In the genomic region with DNA sequence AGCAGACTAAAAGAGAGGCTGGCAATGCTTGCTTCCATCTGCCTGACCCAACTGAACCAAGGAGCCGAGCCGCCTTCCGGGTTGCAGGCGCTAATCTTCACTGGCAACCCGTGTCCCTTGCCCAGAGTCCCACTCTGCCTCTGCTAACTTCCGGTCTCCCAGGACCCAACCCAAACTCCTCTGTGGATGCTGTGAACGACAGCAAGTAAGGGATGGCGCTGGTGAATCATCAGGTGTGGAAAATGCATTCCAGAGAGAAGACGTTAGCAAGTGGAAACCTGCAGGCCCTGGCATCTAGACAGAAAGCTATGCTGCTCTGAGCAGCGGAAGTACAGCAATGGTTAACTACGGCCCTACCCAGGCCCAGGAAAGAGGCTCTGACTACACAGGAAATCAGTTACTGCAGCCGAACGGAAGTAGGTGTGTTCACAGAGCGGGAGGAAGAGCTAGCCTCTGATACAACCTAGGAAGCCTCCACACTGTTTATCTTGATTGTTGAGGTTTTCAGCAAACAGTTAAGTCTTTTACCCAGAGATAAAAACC, we compare ENCODE assay signal across 8 mouse cellular contexts. TPM values are rescaled to one million over a fixed set of nuclear protein-coding genes. Genes with fewer than 3 reads are reported as not detected.
DNase-seq lines count a peak whose midpoint lies in the region; ATAC-seq and TF ChIP-seq lines count a peak whose summit lies in the region.

No protein-coding gene starts in this region.

- DNase-seq in left cerebral cortex, adult 2 months (ENCODE audit: extremely low spot score in 1 of 2, low spot score in 2 of 2), result no peak
- no peak for DNase-seq in left cerebral cortex, postnatal 4 days
- DNase-seq in thymus, postnatal 14 days, result peak; percentile 85
- DNase-seq in cerebellum, adult 8-10 months, result no peak

- no peak overlapping the region for H3K9ac ChIP-seq in hindbrain, embryonic 12.5 days
- H3K9ac ChIP-seq in limb, embryonic 15.5 days, result no peak overlapping the region
- no peak overlapping the region for H3K9ac ChIP-seq in midbrain, embryonic 15.5 days

- peak overlapping the region; percentile 72 for H3K27ac ChIP-seq in left cerebral cortex, adult 2 months
- peak overlapping the region; percentile 79 for H3K27ac ChIP-seq in hindbrain, embryonic 12.5 days
- peak overlapping the region; percentile 29; the same call in 1 of the 2 replicates for H3K27ac ChIP-seq in limb, embryonic 15.5 days
- peak overlapping the region; percentile 67 for H3K27ac ChIP-seq in midbrain, embryonic 15.5 days

- TF ChIP-seq CTCF in left cerebral cortex, adult 2 months (IDR thresholded peaks at IDR 0.05), result no peak

- intact Hi-C loops in left cerebral cortex, adult 2 months (cut with DNase I), result loop anchor here (2.0 kb wide), 1 partner anchor 52 kb away; no protein-coding TSS in a partner anchor
- intact Hi-C loops in left cerebral cortex, postnatal 4 days (cut with DNase I), result loop anchor here (10.0 kb wide), 1 partner anchor 48 kb away; no protein-coding TSS in a partner anchor

- 53% methylated on average over 14 of the region's 14 CpGs for WGBS in hindbrain, embryonic 12.5 days
- 52% methylated on average over 14 of the region's 14 CpGs for WGBS in limb, embryonic 15.5 days
- 43% methylated on average over 14 of the region's 14 CpGs for whole genome bisulfite sequencing in midbrain, embryonic 15.5 days

- no peaks in the 10 kb centered on the region for H3K9me3 ChIP-seq in hindbrain, embryonic 12.5 days (replicated peaks)
- no peaks in the 10 kb centered on the region for H3K9me3 ChIP-seq in limb, embryonic 15.5 days
- no peaks in the 10 kb centered on the region for H3K9me3 ChIP-seq in midbrain, embryonic 15.5 days

- H3K4me1 ChIP-seq in hindbrain, embryonic 12.5 days, result peaks cover 45% of the 10 kb centered on the region
- H3K4me1 ChIP-seq in limb, embryonic 15.5 days, result peaks cover 40% of the 10 kb centered on the region
- H3K4me1 ChIP-seq in midbrain, embryonic 15.5 days, result peaks cover 50% of the 10 kb centered on the region

- H3K36me3 ChIP-seq in hindbrain, embryonic 12.5 days, result no peaks in the 10 kb centered on the region
- H3K36me3 ChIP-seq in limb, embryonic 15.5 days, result no peaks in the 10 kb centered on the region
- no peaks in the 10 kb centered on the region for H3K36me3 ChIP-seq in midbrain, embryonic 15.5 days (replicated peaks)

- H3K27me3 ChIP-seq in hindbrain, embryonic 12.5 days, result no peaks in the 10 kb centered on the region
- H3K27me3 ChIP-seq in limb, embryonic 15.5 days, result no peaks in the 10 kb centered on the region
- H3K27me3 ChIP-seq in midbrain, embryonic 15.5 days (replicated peaks), result no peaks in the 10 kb centered on the region

- ATAC-seq in erythroid progenitor cell, adult 5-6 weeks (replicated peaks; ENCODE audit: low FRiP score, poor library complexity, severe bottlenecking), result peak; percentile 70
- ATAC-seq in hindbrain, embryonic 12.5 days (ENCODE audit: low FRiP score), result no peak
- no peak for ATAC-seq in limb, embryonic 15.5 days (ENCODE audit: insufficient number of reproducible peaks, low FRiP score, low TSS enrichment, low read depth)
- no peak for ATAC-seq in midbrain, embryonic 15.5 days (replicated peaks)

- H3K4me2 ChIP-seq in hindbrain, embryonic 12.5 days (replicated peaks), result 0 out of 2 replicates have a peak overlapping the region, but pooled peaks have one; percentile 5
- H3K4me2 ChIP-seq in limb, embryonic 15.5 days, result no peak overlapping the region
- H3K4me2 ChIP-seq in midbrain, embryonic 15.5 days, result peak overlapping the region; percentile 18; the same call in 1 of the 2 replicates

- no peak overlapping the region for H3K4me3 ChIP-seq in left cerebral cortex, adult 2 months
- H3K4me3 ChIP-seq in hindbrain, embryonic 12.5 days, result no peak overlapping the region
- no peak overlapping the region for H3K4me3 ChIP-seq in limb, embryonic 15.5 days
- no peak overlapping the region for H3K4me3 ChIP-seq in midbrain, embryonic 15.5 days

RNA-seq across cellular contexts. Expression of a gene that starts 53.4 kb away (rescaled TPM):
- total RNA-seq in left cerebral cortex, adult 2 months (2021), result 10 to 100 TPM; 54.5 to 55.2 TPM
- 10 to 100 TPM; 78.8 to 79.4 TPM for total RNA-seq in left cerebral cortex, postnatal 4 days (2021)
- 27.4 and 35.2 TPM in 2 replicates for total RNA-seq in erythroid progenitor cell, adult 5-6 weeks (2015; ENCODE audit: low replicate concordance)
- total RNA-seq in erythroid progenitor cell, adult 5-6 weeks (2017; ENCODE audit: low replicate concordance), result 14.7 and 21.9 TPM in 2 replicates
- polyA plus RNA-seq in hindbrain, embryonic 12.5 days (2016; fragmentation: Nextera tagmentation; extraction: Ambion mirVana), result 36.5 and 37.1 TPM in 2 replicates
- 22.7 and 25.2 TPM in 2 replicates for polyA plus RNA-seq in limb, embryonic 15.5 days (2015; fragmentation: Nextera tagmentation; extraction: Ambion mirVana)
- 43.0 and 43.7 TPM in 2 replicates for polyA plus RNA-seq in midbrain, embryonic 15.5 days (2015; fragmentation: Nextera tagmentation; extraction: Ambion mirVana)

Comparison
In these comparisons a context has a peak if more than half of its experiments do, and no peak if none do; other contexts are left out.
1. H3K27ac ChIP-seq: peak in every context shown above with its lines; median percentile 79 in hindbrain, embryonic 12.5 days; 72 in left cerebral cortex, adult 2 months; 67 in midbrain, embryonic 15.5 days; 29 in limb, embryonic 15.5 days.